Mouse (Mus musculus): ENCODE results near the gene Zg16. TPM values are rescaled to one million over a fixed set of nuclear protein-coding genes. Genes with fewer than 3 reads are reported as not detected.

Gene Zg16
- polyA plus RNA-seq, 1 experiment from 2014 or later: not detected

DNA sequence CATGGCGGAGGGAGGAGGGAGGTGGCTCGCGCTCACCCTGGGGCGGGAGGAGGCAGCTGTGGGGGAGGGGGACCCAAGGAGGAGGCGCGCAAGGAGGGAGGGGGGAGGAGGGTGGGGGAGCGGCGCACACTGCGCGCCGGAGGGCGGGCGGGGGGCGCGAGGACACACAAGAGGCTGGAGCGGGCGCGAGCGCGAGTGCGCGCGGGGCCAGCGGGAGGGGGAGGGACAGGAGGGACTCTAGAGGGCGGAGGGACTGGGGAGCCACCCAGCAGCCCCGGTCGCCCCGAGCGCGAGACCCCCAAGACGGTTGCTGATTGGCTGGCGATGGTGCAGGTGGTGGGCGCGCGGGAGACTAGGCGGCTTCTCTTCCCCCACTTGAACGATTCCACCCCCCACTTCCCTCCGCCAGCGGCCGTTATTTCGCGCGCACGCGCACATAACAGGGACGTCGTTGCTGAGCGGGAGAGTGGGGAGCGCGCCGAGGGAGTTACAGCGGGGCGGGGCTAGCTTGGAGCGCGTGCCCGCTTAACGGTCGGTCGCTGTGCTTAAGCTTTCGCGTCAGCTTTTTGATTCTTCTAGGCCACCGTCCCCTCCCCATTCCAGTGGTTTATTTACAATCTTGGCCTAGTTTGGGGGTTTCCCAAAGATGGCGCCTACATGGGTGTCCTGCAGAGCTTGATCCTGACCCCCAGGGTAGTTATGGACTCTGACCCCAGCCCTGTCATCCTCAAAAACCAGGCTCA lies 60.0 kb downstream of the Zg16 start, which contains the start of gene Maz:
Gene Maz, minus strand, starts transcription at position 54 of the 743 bp plus-strand sequence.
- 2% methylated on average over 29 of the region's 63 CpGs for WGBS
- Histone ChIP-seq H3K27ac (replicated peaks; ENCODE audit: low read depth, low read length) (peak within 1 kb of the TSS; percentile 99), H3K27me3 (replicated peaks; ENCODE audit: control insufficient read depth, insufficient read depth, low read length) (no peaks in the 10 kb centered on the region), H3K9me3 (ENCODE audit: control insufficient read depth, low read length) (no peaks in the 10 kb centered on the region), H3K4me1 (ENCODE audit: control insufficient read depth, insufficient read depth, low read length) (peaks cover 18% of the 10 kb centered on the region), H3K4me3 (ENCODE audit: low read depth, low read length) (peak within 1 kb of the TSS; percentile 87), H3K36me3 (ENCODE audit: control insufficient read depth, insufficient read depth, low read length) (peaks cover 64% of the 10 kb centered on the region), H3K9ac (ENCODE audit: low read depth, low read length) (peak within 1 kb of the TSS; percentile 98), H3K4me2 (ENCODE audit: low read depth, low read length) (peak within 1 kb of the TSS; percentile 79)
- ATAC-seq (ENCODE audit: low read depth) (peak; percentile 92), DNase-seq (ENCODE audit: low spot score) (peak; percentile 99)

DNA sequence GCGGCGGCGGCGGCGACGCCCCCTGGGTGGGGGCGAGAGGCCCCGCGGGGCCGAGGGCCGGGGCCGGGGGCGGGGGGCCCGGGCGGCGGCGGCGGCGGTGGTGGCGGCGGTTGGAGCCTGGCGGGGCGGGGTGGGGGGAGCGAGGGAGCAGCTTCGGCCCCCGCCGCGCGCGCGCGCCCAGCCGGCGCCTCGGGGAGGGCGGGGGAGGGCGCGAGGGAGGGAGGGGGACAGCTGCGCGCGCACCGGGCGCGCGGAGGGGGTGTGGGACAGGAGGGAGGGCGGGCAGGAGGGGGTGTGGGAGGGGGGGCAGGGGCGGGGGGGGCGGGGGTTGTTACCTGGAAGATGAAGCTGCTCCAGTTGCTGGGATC lies 60.5 kb downstream of the Zg16 start:
- H3K36me3 ChIP-seq (ENCODE audit: control insufficient read depth, insufficient read depth, low read length): peaks cover 61% of the 10 kb centered on the region
- no peak for DNase-seq (ENCODE audit: low spot score)

DNA sequence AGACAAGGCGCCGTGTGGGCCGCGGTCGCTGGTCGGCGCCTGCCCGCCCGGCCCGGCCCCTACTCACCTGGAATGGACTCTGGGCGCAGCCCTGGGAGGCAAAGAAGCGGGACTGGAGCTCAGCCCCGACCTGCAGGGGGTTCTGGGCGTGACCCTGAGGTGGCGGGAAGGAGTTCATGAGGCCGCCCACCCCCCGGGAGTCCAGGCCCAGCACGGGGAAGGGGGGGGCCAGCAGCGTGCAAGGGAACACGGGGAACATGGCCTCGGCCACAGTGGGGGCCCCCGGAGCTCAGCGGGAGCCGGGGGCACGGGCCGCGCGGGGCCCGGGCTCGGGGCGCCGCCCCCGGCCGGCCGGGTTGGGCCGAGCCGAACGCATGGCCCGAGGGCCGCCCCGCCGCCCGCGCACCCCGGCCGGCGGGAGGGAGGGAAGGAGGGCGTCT lies 60.9 kb downstream of the Zg16 start:
- peak overlapping the region; percentile 98 for H3K9ac ChIP-seq (ENCODE audit: low read depth, low read length)
- 0% methylated on average over 7 of the region's 48 CpGs for WGBS
- peak; percentile 88 for DNase-seq (ENCODE audit: low spot score)
- peak overlapping the region; percentile 79 for H3K4me2 ChIP-seq (ENCODE audit: low read depth, low read length)
- peak overlapping the region; percentile 87 for H3K4me3 ChIP-seq (ENCODE audit: low read depth, low read length)
- peaks cover 57% of the 10 kb centered on the region for H3K36me3 ChIP-seq (ENCODE audit: control insufficient read depth, insufficient read depth, low read length)
- ATAC-seq (ENCODE audit: low read depth): peak; percentile 16
- no peaks in the 10 kb centered on the region for H3K9me3 ChIP-seq (ENCODE audit: control insufficient read depth, low read length)
- peaks cover 18% of the 10 kb centered on the region for H3K4me1 ChIP-seq (ENCODE audit: control insufficient read depth, insufficient read depth, low read length)
- peak overlapping the region; percentile 99 for H3K27ac ChIP-seq (replicated peaks; ENCODE audit: low read depth, low read length)
- H3K27me3 ChIP-seq (replicated peaks; ENCODE audit: control insufficient read depth, insufficient read depth, low read length): no peaks in the 10 kb centered on the region

More for the DNA sequence above, 60.5 kb downstream of the Zg16 start:
- WGBS: no CpG with 5 or more reads among the region's 48 CpGs
- H3K27me3 ChIP-seq (replicated peaks; ENCODE audit: control insufficient read depth, insufficient read depth, low read length): no peaks in the 10 kb centered on the region
- peak overlapping the region; percentile 99 for H3K27ac ChIP-seq (replicated peaks; ENCODE audit: low read depth, low read length)
- peak overlapping the region; percentile 98 for H3K9ac ChIP-seq (ENCODE audit: low read depth, low read length)
- peak overlapping the region; percentile 87 for H3K4me3 ChIP-seq (ENCODE audit: low read depth, low read length)
- H3K4me2 ChIP-seq (ENCODE audit: low read depth, low read length): peak overlapping the region; percentile 79
- peaks cover 18% of the 10 kb centered on the region for H3K4me1 ChIP-seq (ENCODE audit: control insufficient read depth, insufficient read depth, low read length)
- no peaks in the 10 kb centered on the region for H3K9me3 ChIP-seq (ENCODE audit: control insufficient read depth, low read length)
- peak; percentile 1; the same call in 1 of the 2 replicates for ATAC-seq (ENCODE audit: low read depth)

DNA sequence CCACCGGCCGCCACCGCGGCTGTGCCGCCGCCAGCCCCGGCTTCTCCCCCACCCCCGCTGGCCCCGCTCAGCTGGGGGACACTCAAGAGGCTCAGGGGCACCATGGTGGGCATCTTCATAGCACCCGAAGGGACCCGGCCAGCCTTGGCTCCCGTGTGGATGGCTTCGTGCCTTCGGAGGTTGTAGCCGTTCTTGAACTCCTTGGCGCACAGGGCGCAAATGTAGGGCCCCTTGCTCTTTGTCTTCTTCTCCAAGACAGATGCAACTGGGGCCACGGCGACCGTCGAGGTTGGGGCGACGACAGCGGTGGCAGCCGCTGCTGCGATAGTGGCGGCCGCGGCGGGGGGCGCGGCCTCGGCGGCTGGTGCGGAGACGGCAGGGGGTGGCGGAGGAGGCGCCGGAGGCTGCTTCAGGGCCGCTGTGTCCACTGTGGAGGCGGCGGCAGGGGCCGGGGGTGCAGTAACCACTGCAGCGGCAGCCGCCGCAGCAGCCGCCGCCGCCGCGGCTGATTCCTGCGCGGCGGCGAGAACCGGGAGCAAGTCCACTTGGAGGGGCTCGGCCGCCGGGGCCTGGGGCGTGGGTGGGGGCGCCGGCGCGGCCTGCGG lies 61.5 kb downstream of the Zg16 start:
- no peak for ATAC-seq (ENCODE audit: low read depth)
- no peaks in the 10 kb centered on the region for H3K9me3 ChIP-seq (ENCODE audit: control insufficient read depth, low read length)
- peak overlapping the region; percentile 98 for H3K9ac ChIP-seq (ENCODE audit: low read depth, low read length)
- peak overlapping the region; percentile 87 for H3K4me3 ChIP-seq (ENCODE audit: low read depth, low read length)
- H3K36me3 ChIP-seq (ENCODE audit: control insufficient read depth, insufficient read depth, low read length): peaks cover 51% of the 10 kb centered on the region
- 1% methylated on average over 17 of the region's 65 CpGs for WGBS
- H3K27me3 ChIP-seq (replicated peaks; ENCODE audit: control insufficient read depth, insufficient read depth, low read length): no peaks in the 10 kb centered on the region
- peak overlapping the region; percentile 99 for H3K27ac ChIP-seq (replicated peaks; ENCODE audit: low read depth, low read length)
- H3K4me1 ChIP-seq (ENCODE audit: control insufficient read depth, insufficient read depth, low read length): peaks cover 18% of the 10 kb centered on the region
- DNase-seq (ENCODE audit: low spot score): peak; percentile 44
- peak overlapping the region; percentile 79 for H3K4me2 ChIP-seq (ENCODE audit: low read depth, low read length)

DNA sequence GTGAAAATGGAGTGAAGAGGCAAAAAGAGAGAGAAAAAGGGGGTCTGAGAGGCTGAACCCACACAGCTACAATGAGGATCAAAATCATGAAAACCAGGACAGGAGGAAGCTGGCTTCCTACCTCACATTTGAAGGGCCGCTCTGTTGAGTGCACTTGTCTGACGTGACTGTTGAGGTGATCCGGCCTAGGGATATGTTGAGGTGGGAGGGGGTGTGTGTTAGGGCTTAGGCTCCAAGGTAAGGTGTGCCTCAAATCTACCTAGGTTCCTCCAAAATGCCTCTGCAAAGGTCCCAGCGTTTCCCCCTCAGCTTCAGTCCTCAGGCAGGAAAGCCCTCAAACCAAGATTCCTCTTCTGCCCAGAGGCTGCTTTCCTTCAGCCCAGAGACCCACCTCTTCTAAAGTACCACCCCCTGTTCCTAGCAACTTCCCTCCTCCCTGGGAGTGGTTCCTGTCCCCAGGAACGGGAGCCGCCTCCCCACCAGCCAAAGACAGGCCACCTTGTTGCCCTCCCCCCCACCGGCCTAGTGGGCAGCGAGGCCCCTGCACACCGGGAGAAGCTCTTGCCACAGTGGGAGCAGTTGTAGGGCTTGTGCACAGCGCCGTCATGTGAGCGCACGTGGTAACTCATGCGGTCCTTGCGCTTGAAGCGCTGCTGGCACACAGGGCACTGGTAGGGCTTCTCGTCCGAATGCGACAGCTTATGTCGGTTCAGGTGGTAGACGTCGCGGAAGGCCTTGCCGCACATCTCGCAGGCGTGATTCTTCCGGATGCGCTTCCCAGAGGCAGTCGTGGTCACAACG lies 62.2 kb downstream of the Zg16 start:
- Histone ChIP-seq H3K9ac (ENCODE audit: low read depth, low read length) (peak overlapping the region; percentile 98), H3K4me2 (ENCODE audit: low read depth, low read length) (peak overlapping the region; percentile 79), H3K4me1 (ENCODE audit: control insufficient read depth, insufficient read depth, low read length) (peaks cover 21% of the 10 kb centered on the region), H3K36me3 (ENCODE audit: control insufficient read depth, insufficient read depth, low read length) (peaks cover 44% of the 10 kb centered on the region), H3K4me3 (ENCODE audit: low read depth, low read length) (peak overlapping the region; percentile 87), H3K27me3 (replicated peaks; ENCODE audit: control insufficient read depth, insufficient read depth, low read length) (no peaks in the 10 kb centered on the region), H3K27ac (replicated peaks; ENCODE audit: low read depth, low read length) (peak overlapping the region; percentile 99), H3K9me3 (ENCODE audit: control insufficient read depth, low read length) (no peaks in the 10 kb centered on the region)
- 2% methylated on average over 26 of the region's 30 CpGs for WGBS
- peak; percentile 94 for DNase-seq (ENCODE audit: low spot score)
- peak; percentile 23 for ATAC-seq (ENCODE audit: low read depth)

DNA sequence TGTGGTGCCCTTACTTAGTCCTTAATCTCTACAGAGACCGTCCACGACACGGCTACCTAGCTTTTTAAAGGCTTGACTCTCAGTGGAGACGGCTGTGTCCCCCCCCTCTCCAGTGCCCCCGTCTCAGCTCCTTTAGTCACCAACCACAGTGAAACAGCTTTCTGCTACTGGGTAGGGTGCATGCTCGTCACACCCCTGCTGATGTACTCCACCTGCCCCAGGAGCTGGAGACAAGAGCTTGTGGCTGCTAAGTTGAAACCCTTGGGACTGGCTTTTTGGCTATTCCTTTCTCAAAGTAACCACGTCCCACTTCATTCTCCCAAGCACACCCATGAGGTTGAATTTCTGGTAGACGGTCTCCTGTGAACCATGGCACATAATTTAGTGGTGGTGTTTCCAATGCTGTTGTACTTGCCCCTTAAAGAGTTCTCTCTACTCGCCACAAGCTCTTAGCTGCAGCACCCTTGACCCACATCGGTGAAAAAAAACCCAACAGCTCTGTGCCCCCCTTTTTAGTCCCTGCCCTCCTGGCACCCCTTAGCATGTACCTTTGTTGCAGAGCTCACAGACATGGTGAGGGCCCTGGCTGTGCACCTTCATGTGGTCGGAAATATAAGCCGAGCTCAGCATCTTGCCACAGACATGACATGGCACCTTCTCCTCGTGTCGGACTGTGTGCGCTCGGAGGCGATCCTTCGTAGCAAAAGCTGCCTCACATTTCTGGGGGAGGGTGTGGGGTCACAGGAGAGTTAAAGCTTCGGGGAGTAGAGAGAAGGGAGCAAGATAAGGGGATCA lies 63.0 kb downstream of the Zg16 start:
- H3K4me2 ChIP-seq (ENCODE audit: low read depth, low read length): peak overlapping the region; percentile 79
- DNase-seq (ENCODE audit: low spot score): no peak
- no peak for ATAC-seq (ENCODE audit: low read depth)
- peak overlapping the region; percentile 98 for H3K9ac ChIP-seq (ENCODE audit: low read depth, low read length)
- H3K27me3 ChIP-seq (replicated peaks; ENCODE audit: control insufficient read depth, insufficient read depth, low read length): no peaks in the 10 kb centered on the region
- H3K9me3 ChIP-seq (ENCODE audit: control insufficient read depth, low read length): no peaks in the 10 kb centered on the region
- H3K36me3 ChIP-seq (ENCODE audit: control insufficient read depth, insufficient read depth, low read length): peaks cover 41% of the 10 kb centered on the region
- WGBS: 19% methylated on average over 19 of the region's 19 CpGs
- H3K27ac ChIP-seq (replicated peaks; ENCODE audit: low read depth, low read length): peak overlapping the region; percentile 99; the same call in 1 of the 2 replicates
- H3K4me1 ChIP-seq (ENCODE audit: control insufficient read depth, insufficient read depth, low read length): peaks cover 28% of the 10 kb centered on the region
- H3K4me3 ChIP-seq (ENCODE audit: low read depth, low read length): peak overlapping the region; percentile 87

DNA sequence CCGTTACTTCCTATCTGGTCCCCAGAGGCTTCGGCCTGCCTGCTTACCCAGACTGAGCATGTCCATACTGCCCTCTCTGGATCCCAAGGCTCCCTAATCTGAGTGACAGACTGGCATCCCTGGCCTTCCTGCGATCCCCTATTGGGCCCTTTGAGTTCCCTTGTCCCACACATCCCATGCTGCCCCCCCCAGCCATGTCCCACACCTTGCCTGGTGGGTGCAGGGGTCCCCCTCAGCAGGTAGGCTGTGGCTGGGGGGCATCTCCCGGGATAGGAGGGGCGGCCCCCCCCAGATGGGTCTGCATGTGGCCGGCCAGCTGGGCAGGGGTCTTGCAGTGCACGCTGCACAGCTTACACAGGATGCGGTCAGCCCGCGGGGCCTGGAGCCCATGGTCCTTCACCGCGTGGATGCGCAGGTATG lies 63.8 kb downstream of the Zg16 start:
- ATAC-seq (ENCODE audit: low read depth) (no peak), DNase-seq (ENCODE audit: low spot score) (no peak)
- Histone ChIP-seq H3K27me3 (replicated peaks; ENCODE audit: control insufficient read depth, insufficient read depth, low read length) (no peaks in the 10 kb centered on the region), H3K4me1 (ENCODE audit: control insufficient read depth, insufficient read depth, low read length) (peaks cover 34% of the 10 kb centered on the region), H3K9ac (ENCODE audit: low read depth, low read length) (peak overlapping the region; percentile 98), H3K27ac (replicated peaks; ENCODE audit: low read depth, low read length) (no peak overlapping the region), H3K9me3 (ENCODE audit: control insufficient read depth, low read length) (no peaks in the 10 kb centered on the region), H3K36me3 (ENCODE audit: control insufficient read depth, insufficient read depth, low read length) (peaks cover 36% of the 10 kb centered on the region), H3K4me2 (ENCODE audit: low read depth, low read length) (peak overlapping the region; percentile 79), H3K4me3 (ENCODE audit: low read depth, low read length) (peak overlapping the region; percentile 87)
- WGBS: 85% methylated on average over 8 of the region's 13 CpGs
